7 mouse cellular contexts compared by ENCODE assay signal in genomic region chr17:86535827-86536656, GRCm38 (mm10). TPM values are rescaled to one million over a fixed set of nuclear protein-coding genes. Genes with fewer than 3 reads are reported as not detected.
DNase-seq lines count a peak whose midpoint lies in the region; ATAC-seq lines count a peak whose summit lies in the region.

No protein-coding gene starts in this region.

- no peaks in the 10 kb centered on the region for H3K36me3 ChIP-seq in megakaryocyte, embryonic 14.5 days (replicated peaks; ENCODE audit: low read length)

- peak; percentile 93 for DNase-seq in adipocyte (ENCODE audit: low spot score)
- peak; percentile 51 to 69 for DNase-seq in gastrocnemius, adult 8-10 months (ENCODE audit: low spot score in 2 of 2)
- DNase-seq in induced T-regulatory cell, adult 2 months (ENCODE audit: low read depth), result peak; percentile 89
- peak; percentile 34 to 69 for DNase-seq in left cerebral cortex, adult 8-10 months (ENCODE audit: low spot score in 2 of 2)
- peak; percentile 79 for DNase-seq in right cerebral cortex, postnatal 14 days

- no peaks in the 10 kb centered on the region for H3K9me3 ChIP-seq in megakaryocyte, embryonic 14.5 days

- peak; percentile 96 for ATAC-seq in common myeloid progenitor, adult 5-6 weeks (replicated peaks; ENCODE audit: low read depth, poor library complexity, severe bottlenecking)

- H3K4me3 ChIP-seq in megakaryocyte, embryonic 14.5 days (replicated peaks), result peak overlapping the region; percentile 47

- peaks cover 2% of the 10 kb centered on the region for H3K27me3 ChIP-seq in megakaryocyte, embryonic 14.5 days (replicated peaks)

- H3K4me1 ChIP-seq in megakaryocyte, embryonic 14.5 days, result peaks cover 10% of the 10 kb centered on the region

RNA-seq across cellular contexts. Expression of gene Gm10309, which starts 31.0 kb away (rescaled TPM):
- total RNA-seq in common myeloid progenitor, adult 5-6 weeks (2017), result not detected in 2 replicates
- under 1 TPM in 1 of 4 experiments, not detected in 3; 0.24 TPM for total RNA-seq in gastrocnemius, adult 8-10 months (2022)
- total RNA-seq in left cerebral cortex, adult 8-10 months (2022), result not detected
- polyA plus RNA-seq in megakaryocyte, embryonic 14.5 days (2012; ENCODE audit: insufficient read depth, low replicate concordance), result not detected in 2 replicates

Comparison
In these comparisons a context has a peak if more than half of its experiments do, and no peak if none do; other contexts are left out.
1. Peak in every context shown above with its lines: DNase-seq, ATAC-seq and H3K4me3 ChIP-seq.